Mouse (Mus musculus): Measurements from ENCODE around the gene Slc4a2.

- TF ChIP-seq POLR2A (IDR thresholded peaks at IDR 0.05; ENCODE audit: low read depth, low read length) (no peak), CTCF (IDR thresholded peaks at IDR 0.05; ENCODE audit: extremely low read depth, insufficient read depth, insufficient read length, insufficient replicate concordance) (no peak)
Observed at GRCm38 (mm10) chr5:24412063-24412462, 11.6 kb upstream of the Slc4a2 start.
